Mouse (Mus musculus) brain, embryonic 14.5 days (tissue): ENCODE measurements around the gene Nelfe.

ENCODE experiments used
- CTCF ChIP-seq: fragments of 200-500 bp; IDR thresholded peaks from 2 replicates; pipeline ENCODE4 v1.5.1; 2012; ENCODE audit warnings: inconsistent platforms, mild to moderate bottlenecking, moderate library complexity, borderline replicate concordance; ENCODE audit not compliant: insufficient read depth, insufficient read length; ENCODE audit errors: extremely low read depth
- POLR2A ChIP-seq: fragments of 200-500 bp; IDR thresholded peaks from 2 replicates; pipeline ENCODE4 v1.6.1; 2012; ENCODE audit warnings: mild to moderate bottlenecking, inconsistent platforms, borderline replicate concordance; ENCODE audit not compliant: poor library complexity, insufficient read depth, insufficient read length, severe bottlenecking; ENCODE audit errors: extremely low read depth

DNA sequence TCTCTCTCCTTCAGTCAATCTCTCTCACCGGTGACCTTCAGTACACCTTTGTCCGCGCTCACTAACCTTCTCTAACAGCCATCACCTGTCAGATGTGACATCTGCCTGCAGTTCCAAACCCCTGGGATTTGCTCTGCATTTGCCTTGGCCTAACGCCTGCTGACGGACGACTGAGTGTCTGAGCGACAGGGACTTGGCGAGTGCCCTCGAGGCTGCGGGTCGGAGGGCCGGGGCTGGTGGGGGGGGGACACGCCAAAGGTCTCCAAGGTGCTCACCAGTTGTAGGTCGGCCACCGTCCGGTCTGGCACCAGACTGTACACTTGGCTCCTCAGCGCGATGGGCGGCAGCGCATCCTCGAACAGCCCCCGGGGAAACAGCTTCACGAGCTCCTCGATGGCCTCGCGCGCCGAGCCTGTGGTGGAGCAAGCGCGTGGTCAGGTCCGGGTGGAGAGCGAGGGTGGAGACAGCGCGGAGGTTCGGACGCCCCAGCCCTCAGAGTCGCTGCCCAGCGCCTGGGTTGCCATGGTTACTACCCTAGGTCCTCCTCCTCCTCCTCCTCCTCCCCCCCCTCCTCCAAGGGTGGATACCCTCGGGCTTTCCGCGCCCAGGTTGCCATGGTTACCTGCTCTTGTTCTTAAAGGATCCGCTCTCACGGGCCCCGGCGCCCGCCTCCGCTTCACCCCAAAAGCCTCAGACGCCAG, 13.9 kb upstream of the Nelfe start:
- TF ChIP-seq POLR2A: no peak
- no peak for TF ChIP-seq CTCF
